Mouse (Mus musculus): Measurements from ENCODE around the gene Map3k12. TPM values are rescaled to one million over a fixed set of nuclear protein-coding genes. Genes with fewer than 3 reads are reported as not detected.

The Map3k12 gene
- polyA plus RNA-seq, 1 experiment from 2014 or later: 3.1 TPM

DNA sequence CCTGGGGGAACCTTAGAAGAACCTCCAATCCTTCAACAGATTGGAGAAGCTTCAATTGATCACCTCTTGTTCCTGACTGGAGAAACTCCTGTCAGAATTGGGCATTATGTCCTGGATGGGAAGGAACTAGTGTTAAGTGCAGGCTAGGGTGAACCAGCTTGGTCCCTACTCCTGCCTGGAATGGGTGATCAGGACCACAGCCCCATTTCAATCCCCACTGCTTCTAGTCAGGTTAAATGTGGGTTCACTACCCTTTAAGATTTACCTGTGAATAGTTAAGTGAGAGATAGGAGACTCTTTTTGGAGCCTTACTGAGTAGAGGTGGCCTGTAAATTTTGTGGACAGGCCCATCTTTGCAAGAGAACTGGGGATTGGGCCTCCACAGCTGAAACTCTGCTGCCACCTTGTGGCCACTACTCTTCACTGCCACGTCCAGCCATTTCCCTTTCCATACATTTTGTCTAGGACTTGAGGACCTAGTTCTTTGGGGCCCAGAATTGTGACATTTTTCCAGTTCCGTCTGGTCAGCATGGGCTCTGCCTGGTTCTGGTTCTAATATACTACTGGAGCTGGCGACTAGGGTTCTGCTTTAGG is 8.1 kb upstream of the Map3k12 start, which contains the start of gene Npff:
Gene Npff (minus strand): TSS at position 51 of the 594 bp plus-strand sequence.
- Histone ChIP-seq H3K4me1 (replicated peaks; ENCODE audit: control insufficient read depth, insufficient read depth, low read length) (no peaks in the 10 kb centered on the region), H3K27me3 (replicated peaks; ENCODE audit: control insufficient read depth, insufficient read depth, low read length) (no peaks in the 10 kb centered on the region), H3K4me3 (ENCODE audit: low read depth, low read length) (no peak within 1 kb of the TSS), H3K36me3 (ENCODE audit: control insufficient read depth, insufficient read depth) (peaks cover 54% of the 10 kb centered on the region), H3K9ac (ENCODE audit: low read depth, low read length) (no peak within 1 kb of the TSS), H3K9me3 (ENCODE audit: control insufficient read depth) (no peaks in the 10 kb centered on the region), H3K27ac (ENCODE audit: low read depth, low read length) (no peak within 1 kb of the TSS), H3K4me2 (replicated peaks; ENCODE audit: low read depth) (no peak within 1 kb of the TSS)
- WGBS: 11% methylated on average over 3 of the region's 3 CpGs
- ATAC-seq: no peak
- TF ChIP-seq CTCF (IDR thresholded peaks at IDR 0.05; ENCODE audit: low read depth): peak; percentile 97

DNA sequence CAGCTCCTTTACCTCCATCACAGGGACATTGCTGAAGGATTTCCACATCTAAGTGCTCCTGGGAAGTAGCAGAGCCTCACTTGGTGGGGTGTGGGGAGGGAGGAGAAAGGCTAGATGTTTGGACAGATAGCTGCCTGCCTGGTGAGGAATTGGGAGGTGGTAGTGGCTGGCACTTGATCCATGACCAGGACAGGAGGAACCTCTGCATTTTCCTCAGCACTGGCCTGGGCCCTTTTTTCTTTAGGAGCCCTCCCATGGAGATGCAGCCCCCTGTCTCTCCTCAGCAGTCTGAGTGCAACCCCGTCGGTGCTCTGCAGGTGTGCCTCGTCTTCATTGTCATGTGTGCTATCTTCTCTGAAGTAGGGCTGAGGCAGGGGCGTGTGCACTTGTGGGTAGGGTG is 4.6 kb upstream of the Map3k12 start:
- H3K27me3 ChIP-seq (replicated peaks; ENCODE audit: control insufficient read depth, insufficient read depth, low read length): no peaks in the 10 kb centered on the region
- H3K4me2 ChIP-seq (replicated peaks; ENCODE audit: low read depth): no peak overlapping the region
- 84% methylated on average over 4 of the region's 4 CpGs for WGBS
- no peak for ATAC-seq
- peaks cover 33% of the 10 kb centered on the region for H3K36me3 ChIP-seq (ENCODE audit: control insufficient read depth, insufficient read depth)
- H3K4me3 ChIP-seq (ENCODE audit: low read depth, low read length): no peak overlapping the region
- no peaks in the 10 kb centered on the region for H3K9me3 ChIP-seq (ENCODE audit: control insufficient read depth)
- no peaks in the 10 kb centered on the region for H3K4me1 ChIP-seq (replicated peaks; ENCODE audit: control insufficient read depth, insufficient read depth, low read length)
- no peak overlapping the region for H3K9ac ChIP-seq (ENCODE audit: low read depth, low read length)
- H3K27ac ChIP-seq (ENCODE audit: low read depth, low read length): no peak overlapping the region
- no peak for TF ChIP-seq CTCF (IDR thresholded peaks at IDR 0.05; ENCODE audit: low read depth)

DNA sequence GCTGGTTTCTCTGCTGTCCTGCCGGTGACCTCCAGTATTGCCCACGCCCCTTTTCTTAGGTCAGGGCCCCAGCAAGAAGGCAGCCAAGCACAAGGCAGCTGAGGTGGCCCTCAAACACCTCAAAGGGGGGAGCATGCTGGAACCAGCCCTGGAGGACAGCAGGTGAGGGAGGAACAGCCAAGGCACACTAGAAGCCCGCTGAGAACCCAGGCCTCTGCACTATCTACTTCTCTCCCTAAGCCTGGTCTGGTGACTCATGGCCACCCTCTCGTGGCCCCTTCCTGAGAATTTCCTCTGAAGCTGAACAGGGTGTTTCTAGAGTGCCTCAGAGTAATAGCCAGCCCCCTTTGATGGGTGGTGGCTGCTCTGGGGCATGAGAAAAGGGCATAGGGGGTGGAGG is 3.6 kb upstream of the Map3k12 start:
- H3K4me1 ChIP-seq (replicated peaks; ENCODE audit: control insufficient read depth, insufficient read depth, low read length): no peaks in the 10 kb centered on the region
- H3K4me2 ChIP-seq (replicated peaks; ENCODE audit: low read depth): no peak overlapping the region
- ATAC-seq: no peak
- H3K9me3 ChIP-seq (ENCODE audit: control insufficient read depth): no peaks in the 10 kb centered on the region
- no peak for TF ChIP-seq CTCF (IDR thresholded peaks at IDR 0.05; ENCODE audit: low read depth)
- H3K36me3 ChIP-seq (ENCODE audit: control insufficient read depth, insufficient read depth): peaks cover 25% of the 10 kb centered on the region
- H3K27ac ChIP-seq (ENCODE audit: low read depth, low read length): no peak overlapping the region
- H3K4me3 ChIP-seq (ENCODE audit: low read depth, low read length): no peak overlapping the region
- H3K9ac ChIP-seq (ENCODE audit: low read depth, low read length): no peak overlapping the region
- H3K27me3 ChIP-seq (replicated peaks; ENCODE audit: control insufficient read depth, insufficient read depth, low read length): no peaks in the 10 kb centered on the region
- 49% methylated on average over 4 of the region's 4 CpGs for WGBS

DNA sequence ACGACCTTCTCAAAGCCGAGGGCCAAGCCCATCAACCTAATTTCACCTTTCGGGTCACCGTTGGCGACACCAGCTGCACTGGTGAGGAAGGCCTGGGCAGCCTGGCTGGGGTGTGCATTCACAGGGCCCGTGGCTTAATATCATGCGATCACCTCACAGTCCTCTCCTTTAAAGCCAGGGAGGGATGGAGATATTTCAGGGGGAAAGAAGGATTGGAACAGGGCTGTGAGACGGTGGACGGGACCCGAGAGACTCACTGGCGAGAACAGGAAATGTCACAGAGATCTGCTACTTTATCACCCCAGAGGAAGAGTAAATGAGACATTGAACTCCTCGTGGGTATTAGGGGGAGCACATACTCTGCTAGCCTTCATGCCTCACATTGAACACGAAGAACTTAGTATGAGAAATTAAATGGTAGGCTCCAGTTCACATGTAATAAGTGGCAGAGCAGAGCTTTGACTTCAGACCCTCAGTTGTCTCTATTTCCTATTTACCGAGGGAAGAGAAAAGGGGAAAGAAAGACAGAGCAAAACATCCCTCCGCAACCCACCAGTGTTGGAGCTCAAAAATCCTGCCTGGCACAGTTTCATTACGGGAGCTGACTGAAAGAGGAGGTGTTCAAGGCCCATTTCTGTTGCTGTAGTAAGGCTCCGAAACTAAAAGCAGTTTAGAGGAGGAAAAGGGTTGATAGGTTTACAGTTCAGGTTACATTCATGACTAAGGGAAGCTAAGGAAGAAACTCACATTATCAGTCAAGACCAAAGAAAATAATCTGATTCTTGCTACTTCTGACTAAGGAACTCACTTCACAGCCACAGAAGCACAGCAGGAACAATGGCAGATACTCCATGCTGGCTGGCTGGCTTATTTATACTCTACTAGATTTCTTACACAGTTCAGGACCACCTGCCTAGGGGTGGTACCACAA is 2.6 kb upstream of the Map3k12 start:
- Histone ChIP-seq H3K9me3 (ENCODE audit: control insufficient read depth) (no peaks in the 10 kb centered on the region), H3K36me3 (ENCODE audit: control insufficient read depth, insufficient read depth) (peaks cover 24% of the 10 kb centered on the region), H3K27me3 (replicated peaks; ENCODE audit: control insufficient read depth, insufficient read depth, low read length) (no peaks in the 10 kb centered on the region), H3K4me3 (ENCODE audit: low read depth, low read length) (peak overlapping the region; percentile 65), H3K4me1 (replicated peaks; ENCODE audit: control insufficient read depth, insufficient read depth, low read length) (no peaks in the 10 kb centered on the region), H3K4me2 (replicated peaks; ENCODE audit: low read depth) (peak overlapping the region; percentile 79), H3K9ac (ENCODE audit: low read depth, low read length) (peak overlapping the region; percentile 74), H3K27ac (ENCODE audit: low read depth, low read length) (no peak overlapping the region)
- 44% methylated on average over 16 of the region's 17 CpGs for WGBS
- TF ChIP-seq CTCF (IDR thresholded peaks at IDR 0.05; ENCODE audit: low read depth): no peak
- no peak for ATAC-seq

DNA sequence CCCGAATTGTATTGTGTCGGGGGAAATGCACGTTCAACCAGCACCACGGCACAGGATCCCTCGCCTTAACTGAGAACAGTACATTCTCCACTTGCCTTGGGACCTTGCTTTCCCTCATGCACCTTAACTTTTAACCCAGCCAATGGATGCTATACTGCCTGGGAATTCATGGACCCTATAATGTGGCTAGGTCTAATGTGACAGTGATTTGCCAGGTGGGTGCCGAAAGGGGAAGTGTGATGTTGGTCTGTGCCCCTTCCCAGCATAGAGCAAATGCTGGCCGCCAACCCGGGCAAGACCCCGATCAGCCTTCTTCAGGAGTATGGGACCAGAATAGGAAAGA is 2.0 kb upstream of the Map3k12 start:
- no peaks in the 10 kb centered on the region for H3K4me1 ChIP-seq (replicated peaks; ENCODE audit: control insufficient read depth, insufficient read depth, low read length)
- H3K27me3 ChIP-seq (replicated peaks; ENCODE audit: control insufficient read depth, insufficient read depth, low read length): no peaks in the 10 kb centered on the region
- H3K27ac ChIP-seq (ENCODE audit: low read depth, low read length): peak overlapping the region; percentile 98
- WGBS: 10% methylated on average over 9 of the region's 9 CpGs
- H3K36me3 ChIP-seq (ENCODE audit: control insufficient read depth, insufficient read depth): peaks cover 18% of the 10 kb centered on the region
- H3K9ac ChIP-seq (ENCODE audit: low read depth, low read length): peak overlapping the region; percentile 74
- TF ChIP-seq CTCF (IDR thresholded peaks at IDR 0.05; ENCODE audit: low read depth): no peak
- H3K4me2 ChIP-seq (replicated peaks; ENCODE audit: low read depth): peak overlapping the region; percentile 79
- no peaks in the 10 kb centered on the region for H3K9me3 ChIP-seq (ENCODE audit: control insufficient read depth)
- peak overlapping the region; percentile 65 for H3K4me3 ChIP-seq (ENCODE audit: low read depth, low read length)
- no peak for ATAC-seq

DNA sequence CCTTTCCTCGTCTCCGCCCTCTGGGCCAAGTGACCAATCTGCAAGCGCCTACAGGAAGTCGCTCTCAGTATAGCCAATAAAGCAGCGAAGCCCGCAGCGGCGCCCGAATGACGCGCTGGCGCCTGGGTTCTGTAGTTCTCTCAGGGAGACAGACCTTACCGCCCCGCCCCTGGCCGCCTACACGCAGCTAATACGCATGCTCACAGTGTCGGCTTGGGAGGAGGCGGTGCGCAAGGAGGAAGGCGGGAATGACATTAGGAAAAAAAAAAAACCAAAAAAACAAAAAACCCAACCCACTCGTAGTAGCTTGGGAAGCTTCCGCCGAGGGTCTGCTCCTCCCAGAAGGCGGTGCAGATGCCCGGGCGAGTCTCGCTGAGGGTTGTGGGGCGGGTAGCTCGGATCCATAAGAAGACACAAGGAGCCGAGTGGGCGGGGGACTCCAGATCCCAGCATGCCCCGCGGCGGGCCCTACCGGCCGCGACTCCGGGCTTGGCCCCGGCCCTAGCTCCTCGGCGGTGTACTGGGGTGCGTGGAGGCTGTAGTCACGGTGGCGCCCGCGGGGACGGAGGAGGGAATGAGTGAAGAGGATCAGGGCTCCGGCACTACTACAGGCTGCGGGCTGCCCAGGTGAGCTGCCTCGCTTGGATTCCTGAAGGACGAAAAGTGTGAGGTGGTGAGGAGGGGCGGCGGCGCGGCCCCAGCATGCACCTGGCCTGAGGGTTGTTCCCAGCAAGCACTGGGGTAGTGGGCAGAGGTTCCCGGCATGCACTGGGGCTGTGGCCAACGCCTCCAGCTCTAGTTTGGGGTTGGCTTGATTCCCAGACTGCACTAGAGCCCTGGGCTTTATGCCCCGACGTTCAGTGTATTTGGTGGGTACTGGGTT is 1.4 kb upstream of the Map3k12 start, which contains the start of gene Tarbp2:
Gene Tarbp2 (plus strand): TSS at position 217 of the 883 bp plus-strand sequence.
- peak; percentile 94 for ATAC-seq

More for the DNA sequence above, 1.4 kb upstream of the Map3k12 start, which contains the start of gene Tarbp2:
- peak within 1 kb of the TSS; percentile 98 for H3K27ac ChIP-seq (ENCODE audit: low read depth, low read length)
- no peaks in the 10 kb centered on the region for H3K9me3 ChIP-seq (ENCODE audit: control insufficient read depth)
- peak within 1 kb of the TSS; percentile 65 for H3K4me3 ChIP-seq (ENCODE audit: low read depth, low read length)
- peaks cover 14% of the 10 kb centered on the region for H3K36me3 ChIP-seq (ENCODE audit: control insufficient read depth, insufficient read depth)
- peak within 1 kb of the TSS; percentile 74 for H3K9ac ChIP-seq (ENCODE audit: low read depth, low read length)
- under 1% methylated on average over 57 of the region's 60 CpGs for WGBS
- no peaks in the 10 kb centered on the region for H3K4me1 ChIP-seq (replicated peaks; ENCODE audit: control insufficient read depth, insufficient read depth, low read length)
- no peak for TF ChIP-seq CTCF (IDR thresholded peaks at IDR 0.05; ENCODE audit: low read depth)
- no peaks in the 10 kb centered on the region for H3K27me3 ChIP-seq (replicated peaks; ENCODE audit: control insufficient read depth, insufficient read depth, low read length)
- H3K4me2 ChIP-seq (replicated peaks; ENCODE audit: low read depth): peak within 1 kb of the TSS; percentile 79

Data from intestine, postnatal 0 days (tissue).